Mouse (Mus musculus): ENCODE measurements around the gene Fndc9. TPM values are rescaled to one million over a fixed set of nuclear protein-coding genes. Genes with fewer than 3 reads are reported as not detected.

Fndc9 gene
- 0.87 TPM for polyA plus RNA-seq (2017; shearing (Covaris generic))

GRCm38 (mm10) chr11:46235334-46235733, at the start of gene Fndc9:
Gene Fndc9 (plus strand): TSS chr11:46235531.

Other genes with a start within 250 kb of the Fndc9 start
- gene Gm12166, start 183.2 kb upstream of the Fndc9 start, polyA plus RNA-seq (2017; shearing (Covaris generic)) = 8.8 TPM
- gene Adam19, start 179.5 kb upstream of the Fndc9 start, polyA plus RNA-seq (2017; shearing (Covaris generic)) = 64.5 TPM
- 0.28 TPM for gene Nipal4, start 69.0 kb upstream of the Fndc9 start, polyA plus RNA-seq (2017; shearing (Covaris generic))
- 189 TPM for gene Cyfip2, start 77.3 kb downstream of the Fndc9 start, polyA plus RNA-seq (2017; shearing (Covaris generic))
- gene Itk, start 154.0 kb downstream of the Fndc9 start, polyA plus RNA-seq (2017; shearing (Covaris generic)) = 285 TPM
- 1.8 TPM for gene Fam71b, start 161.0 kb downstream of the Fndc9 start, polyA plus RNA-seq (2017; shearing (Covaris generic))
- 67.4 TPM for gene Med7, start 201.4 kb downstream of the Fndc9 start, polyA plus RNA-seq (2017; shearing (Covaris generic))
- 3.3 TPM for gene Havcr2, start 219.4 kb downstream of the Fndc9 start, polyA plus RNA-seq (2017; shearing (Covaris generic))

Data from activated CD4-positive, CD25-positive, alpha-beta regulatory T cell, adult 9 weeks (primary cell).